Mouse (Mus musculus) left cerebral cortex, postnatal 10 days (tissue): ENCODE data around the gene Pawr. TPM values are rescaled to one million over a fixed set of nuclear protein-coding genes. Genes with fewer than 3 reads are reported as not detected.
"Not testable (repeated sequence)": the region's sequence is repeated elsewhere in the genome, so short reads cannot be mapped to it uniquely, and the experiment has no call there.

ENCODE experiments used
- DNase-seq, 2 experiments: peaks; one replicate each; pipeline ENCODE4 v3.0.0; 2021 to 2022; ENCODE audit warnings: low spot score in 2 of 2, mixed read lengths in 1 of 2; ENCODE audit errors: extremely low spot score in 1 of 2
- intact Hi-C: fragments of 180-260 bp; cut with DNase I; formaldehyde crosslinking; loops from one replicate; pipeline ENCODE4 v1.15.1; 2025
- total RNA-seq, 2 experiments: library from RNA; stranded (reverse); gene quantifications; 2 replicates each; pipeline ENCODE4 v1.2.3; 2021

The Pawr gene
- total RNA-seq, 2 experiments from 2014 or later = 1.8 to 2.5 TPM

- no peak for DNase-seq
- intact Hi-C loops = no loop called here
Observed at GRCm38 (mm10) chr10:108345123-108345522, 13.2 kb downstream of the Pawr start.

DNA sequence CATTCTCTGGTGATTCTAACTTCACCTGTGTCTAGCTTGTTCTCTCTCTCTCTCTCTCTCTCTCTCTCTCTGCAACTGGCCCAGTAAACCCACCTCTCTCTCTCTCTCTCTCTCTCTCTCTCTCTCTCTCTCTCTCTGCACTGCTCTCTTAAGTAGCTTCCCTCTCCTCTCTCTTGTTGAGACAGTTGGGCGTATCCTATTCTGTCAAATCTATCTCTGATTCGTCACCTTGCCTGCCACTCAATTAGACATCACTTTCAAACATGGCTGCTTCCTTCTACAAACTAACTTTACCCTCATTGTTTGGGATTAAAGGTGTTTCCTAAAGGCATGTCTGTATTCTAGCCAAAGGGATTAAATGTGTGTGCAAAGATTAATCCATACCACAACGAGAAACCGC is 14.4 kb downstream of the Pawr start:
- DNase-seq, intact Hi-C loops: not testable (repeated sequence)

GRCm38 (mm10) chr10:108350125-108351070 is 18.5 kb downstream of the Pawr start:
- intact Hi-C loops = no loop called here
- DNase-seq = no peak

DNA sequence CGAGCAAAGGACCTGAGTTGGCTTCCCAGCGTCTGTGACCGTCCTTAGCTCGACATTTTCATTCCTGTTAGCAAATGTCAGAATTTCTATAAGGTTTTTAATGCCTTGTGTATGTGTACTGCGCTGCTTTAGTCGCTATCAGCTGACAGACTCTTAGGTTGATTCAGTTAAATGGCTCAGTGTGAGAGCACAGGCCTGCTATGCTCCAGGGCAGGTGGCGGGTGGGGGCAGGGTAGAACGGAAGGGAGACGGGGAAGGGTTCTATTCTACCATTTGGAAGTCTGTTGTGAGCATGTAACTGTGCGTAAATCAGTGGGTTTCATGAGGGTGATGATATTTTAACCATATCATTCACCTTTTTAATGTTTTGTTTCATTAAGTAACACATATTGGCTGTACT is 21.0 kb downstream of the Pawr start:
- intact Hi-C loops = no loop called here
- no peak for DNase-seq

- no peak for DNase-seq
- intact Hi-C loops = no loop called here
Observed at GRCm38 (mm10) chr10:108354726-108355391, 22.9 kb downstream of the Pawr start.

- intact Hi-C loops = no loop called here
- no peak for DNase-seq
Observed at GRCm38 (mm10) chr10:108355392-108355775, 23.5 kb downstream of the Pawr start.

DNA sequence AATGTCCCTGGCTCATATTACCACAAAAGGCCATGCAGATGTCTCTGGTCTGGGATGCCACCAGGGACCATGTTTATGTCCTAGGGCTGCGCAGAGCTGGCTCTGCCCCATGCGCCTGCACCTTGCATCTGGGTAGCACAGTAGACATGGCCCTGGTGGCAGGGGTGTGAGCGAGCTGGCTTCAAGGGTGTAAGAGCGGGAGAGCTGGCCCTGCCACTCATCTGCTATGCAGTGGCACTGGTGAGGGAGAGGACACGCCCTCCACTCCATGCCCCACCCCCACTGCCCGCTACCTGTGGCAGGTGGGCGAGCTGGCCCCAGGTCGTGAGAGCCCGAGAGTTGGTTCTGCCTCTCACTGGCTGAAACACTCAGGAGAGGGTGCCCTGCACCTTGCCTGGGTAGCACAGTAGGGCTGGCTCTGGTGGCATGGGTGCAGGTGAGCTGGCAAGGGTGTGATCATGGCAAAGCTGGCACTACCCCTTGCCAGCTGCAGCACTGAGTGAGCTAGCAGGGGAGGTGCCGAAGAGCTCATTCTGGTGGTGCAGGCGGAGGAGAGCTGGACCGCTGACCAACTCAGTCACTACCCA is 24.8 kb downstream of the Pawr start:
- intact Hi-C loops = no loop called here
- DNase-seq = no peak

DNA sequence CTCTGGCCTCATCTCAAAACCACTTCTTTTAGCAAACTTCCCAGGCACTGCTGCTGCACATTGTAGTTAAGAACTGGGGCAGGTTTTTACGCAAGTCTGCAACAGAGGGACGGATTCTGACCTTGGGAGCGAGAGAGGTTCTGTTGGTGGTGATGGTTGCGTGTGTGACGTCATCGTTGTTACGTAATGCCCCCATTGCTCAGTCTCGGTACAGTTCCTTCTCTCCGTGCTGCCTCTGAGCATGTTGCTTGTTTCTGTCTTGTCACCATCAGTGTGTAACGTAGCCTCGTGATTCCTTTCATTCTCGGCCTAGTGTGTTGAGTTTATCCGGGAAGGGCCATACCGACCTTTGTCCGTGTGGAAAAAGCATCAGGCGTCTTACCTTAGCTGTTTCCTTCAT is 28.1 kb downstream of the Pawr start:
- intact Hi-C loops = no loop called here
- DNase-seq = no peak

DNA sequence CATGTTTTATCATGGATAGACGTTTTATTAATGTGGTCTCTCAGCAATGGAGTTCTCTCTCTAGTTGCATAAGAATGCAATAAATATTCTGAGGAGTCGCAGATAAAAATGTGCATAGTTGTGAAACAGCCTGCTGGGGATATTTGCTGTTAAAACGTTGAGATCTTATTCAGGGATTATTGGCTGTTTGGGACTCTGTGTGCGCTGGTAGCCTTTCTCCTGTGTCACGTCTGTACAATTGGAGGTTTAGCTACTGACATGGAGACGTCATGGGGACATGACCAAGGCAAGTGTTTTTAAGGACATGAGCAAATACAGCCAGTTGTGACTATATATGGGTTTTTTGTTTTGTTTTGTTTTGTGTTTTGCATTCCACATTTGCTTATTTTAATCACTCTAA is 28.9 kb downstream of the Pawr start:
- DNase-seq = no peak
- intact Hi-C loops = no loop called here

DNA sequence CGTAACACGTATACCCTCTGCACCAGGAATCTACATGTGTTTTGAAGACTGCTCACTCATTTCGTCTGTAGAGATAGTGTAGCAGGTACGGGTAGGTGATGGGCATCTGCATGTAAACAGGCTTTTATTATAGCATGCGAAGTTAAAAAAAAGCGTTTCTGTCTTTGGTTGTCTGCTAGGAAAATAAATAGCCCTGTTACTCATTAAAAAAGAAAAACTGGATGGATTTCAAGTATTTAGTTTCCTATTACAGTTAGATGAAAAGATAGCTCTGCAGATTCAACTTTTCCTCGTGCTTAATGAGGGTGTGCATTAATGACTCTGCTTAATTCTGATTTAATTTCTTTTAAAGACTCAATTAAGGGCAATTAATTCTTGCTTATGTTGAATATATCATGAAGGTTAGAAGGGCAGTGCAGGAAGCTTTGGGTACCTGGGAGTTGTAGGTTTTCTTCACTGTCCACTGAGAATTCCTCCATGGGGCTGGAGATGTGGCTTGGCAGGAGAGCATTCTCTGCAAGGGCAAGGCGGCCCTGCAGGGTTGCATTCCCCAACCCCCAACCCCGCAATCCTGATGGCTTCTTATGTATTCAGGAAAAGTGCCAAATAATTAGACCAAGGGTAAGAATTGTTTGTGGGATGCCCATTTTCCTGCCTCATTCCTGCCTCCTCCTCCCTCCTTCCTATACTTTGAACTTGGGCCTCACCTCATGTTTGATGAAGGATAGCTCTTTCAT is 29.7 kb downstream of the Pawr start:
- DNase-seq = no peak
- intact Hi-C loops = no loop called here

GRCm38 (mm10) chr10:108363932-108364331 is 32.0 kb downstream of the Pawr start:
- DNase-seq = no peak
- intact Hi-C loops = no loop called here

DNA sequence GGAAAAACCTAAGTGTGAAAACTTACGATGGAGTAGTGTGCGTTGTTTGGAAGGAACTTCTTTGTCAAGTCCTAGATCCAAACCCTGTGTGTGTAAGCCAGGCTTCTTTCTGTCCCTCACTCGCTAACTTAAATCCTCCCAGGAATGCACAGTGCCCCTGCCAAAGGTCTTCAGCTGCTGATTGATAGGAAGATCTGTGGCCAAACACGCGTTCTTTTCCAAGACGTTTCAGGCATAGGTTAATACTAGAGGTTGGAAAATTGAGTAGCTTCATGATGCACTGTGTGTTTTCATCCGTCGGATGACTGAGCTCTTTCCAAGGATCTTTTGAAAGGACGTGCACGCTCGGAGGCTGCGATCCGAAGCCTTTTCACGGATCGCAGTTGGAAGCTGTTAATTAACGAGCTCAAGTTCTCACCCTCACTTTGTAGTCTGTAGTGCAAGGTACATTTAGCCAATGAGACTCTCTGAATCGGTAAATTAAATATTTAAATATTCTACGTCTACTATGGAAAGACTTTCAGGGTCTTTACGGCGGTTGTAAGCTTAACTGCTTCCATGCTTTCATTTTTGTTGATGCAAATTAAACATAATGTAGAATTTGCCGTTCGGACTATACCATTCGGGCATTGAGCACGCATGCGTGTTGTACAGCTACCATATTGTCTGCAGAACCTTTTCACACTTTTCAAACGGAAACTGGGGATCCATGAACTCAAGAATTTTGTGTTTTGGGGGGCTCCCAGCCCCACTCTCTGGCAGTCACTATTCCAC is 33.2 kb downstream of the Pawr start:
- intact Hi-C loops = no loop called here
- DNase-seq = no peak

DNA sequence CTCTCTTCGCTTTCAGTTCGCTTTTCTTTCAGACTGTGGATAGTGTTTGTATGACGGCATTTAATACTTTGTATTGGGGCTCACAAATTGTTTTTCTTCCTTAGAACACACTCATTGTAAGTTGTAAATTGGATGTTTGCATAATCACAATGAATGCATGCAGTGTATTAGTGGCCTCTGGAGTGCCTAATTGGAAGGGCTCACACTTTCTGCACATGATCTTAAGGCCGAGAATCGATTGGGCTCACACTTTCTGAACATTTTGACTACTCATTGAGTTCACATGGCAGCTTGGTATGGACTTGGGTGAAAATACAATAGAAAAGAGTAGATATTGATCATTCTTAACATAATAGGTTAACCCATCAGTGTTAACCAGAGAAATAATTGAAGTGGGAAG is 34.3 kb downstream of the Pawr start:
- DNase-seq = no peak
- intact Hi-C loops = no loop called here

- intact Hi-C loops = no loop called here
- DNase-seq = no peak
Observed at GRCm38 (mm10) chr10:108368358-108368757, 36.4 kb downstream of the Pawr start.

- intact Hi-C loops = no loop called here
- no peak for DNase-seq
Observed at GRCm38 (mm10) chr10:108372258-108372657, 40.3 kb downstream of the Pawr start.

DNA sequence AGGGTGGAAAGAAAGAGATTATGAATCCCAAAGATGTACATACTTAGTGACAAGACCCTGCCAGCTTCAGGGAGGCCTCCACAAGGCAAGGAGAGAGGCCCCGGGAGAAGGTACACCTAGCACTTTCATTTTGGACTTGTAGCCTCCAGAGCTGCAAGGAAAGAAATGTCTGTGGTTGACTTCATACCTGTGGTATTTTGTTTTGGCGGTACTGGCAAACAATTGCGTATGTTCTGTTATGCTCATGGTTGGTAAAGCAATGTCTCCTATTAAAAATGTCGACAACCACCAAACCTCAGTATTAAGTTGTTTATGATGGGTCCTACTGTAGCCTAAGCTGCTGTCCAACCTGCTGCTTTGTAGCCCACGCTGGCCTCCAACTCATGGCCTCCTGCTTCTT is 40.9 kb downstream of the Pawr start:
- intact Hi-C loops = no loop called here
- no peak for DNase-seq

GRCm38 (mm10) chr10:108375796-108376195 is 43.9 kb downstream of the Pawr start:
- DNase-seq = no peak
- intact Hi-C loops = no loop called here

GRCm38 (mm10) chr10:108376366-108376765 is 44.4 kb downstream of the Pawr start:
- DNase-seq = no peak
- intact Hi-C loops = no loop called here

DNA sequence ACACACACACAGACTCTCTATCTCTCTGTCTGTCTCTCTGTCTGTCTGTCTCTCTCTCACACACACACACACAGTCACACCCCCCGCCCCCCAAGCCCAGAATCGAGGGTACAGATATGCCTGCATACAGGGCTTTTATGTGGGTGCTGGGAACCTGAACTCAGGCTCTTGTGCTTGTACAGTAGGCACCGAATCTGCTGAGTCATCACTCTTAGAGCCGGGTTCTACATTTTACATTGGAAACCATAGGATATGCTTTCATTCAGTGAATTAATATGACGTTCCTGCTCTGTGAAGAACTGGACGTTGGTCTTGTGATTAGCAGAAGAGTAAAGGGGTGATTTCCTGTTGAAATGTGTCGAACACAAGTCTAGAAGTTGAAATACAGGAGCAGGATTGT is 45.4 kb downstream of the Pawr start:
- DNase-seq = no peak
- intact Hi-C loops = no loop called here
